Mouse (Mus musculus) hindbrain, embryonic 14.5 days (tissue): ENCODE results near the gene Btnl6. TPM values are rescaled to one million over a fixed set of nuclear protein-coding genes. Genes with fewer than 3 reads are reported as not detected.
"Not testable (repeated sequence)": the region's sequence is repeated elsewhere in the genome, so short reads cannot be mapped to it uniquely, and the experiment has no call there.

Experiments
- ATAC-seq: fragments of 200-750 bp; cut with Nextera tagmentation; 2 replicates; pipeline ENCODE4 v1.8.0; 2017; ENCODE audit warnings: moderate number of reproducible peaks, mild to moderate bottlenecking, moderate TSS enrichment, moderate library complexity; ENCODE audit not compliant: low FRiP score
- DNase-seq: peaks from one replicate; pipeline ENCODE4 v3.0.0-alpha.2; 2015; ENCODE audit warnings: low spot score
- H3K27ac ChIP-seq: fragments of 300-500 bp; sonication (generic); 2 replicates; pipeline ENCODE4 v1.5.1; 2014; ENCODE audit warnings: mild to moderate bottlenecking, moderate library complexity
- H3K27me3 ChIP-seq: fragments of 300-500 bp; sonication (generic); 2 replicates; pipeline ENCODE4 v1.6.1; 2014; ENCODE audit warnings: mild to moderate bottlenecking, low read length, mixed read lengths; ENCODE audit not compliant: control insufficient read depth, insufficient read depth
- H3K36me3 ChIP-seq: fragments of 300-500 bp; sonication (generic); replicated peaks from 2 replicates; pipeline ENCODE4 v1.6.1; 2014; ENCODE audit not compliant: control insufficient read depth, insufficient read depth
- H3K4me1 ChIP-seq: fragments of 300-500 bp; sonication (generic); replicated peaks from 2 replicates; pipeline ENCODE4 v1.6.1; 2014; ENCODE audit warnings: antibody characterized with exemption, low read length, mixed read lengths; ENCODE audit not compliant: control insufficient read depth, insufficient read depth
- H3K4me2 ChIP-seq: fragments of 300-500 bp; sonication (generic); replicated peaks from 2 replicates; pipeline ENCODE4 v1.6.1; 2014; ENCODE audit warnings: mild to moderate bottlenecking, moderate library complexity
- H3K4me3 ChIP-seq: fragments of 300-500 bp; sonication (generic); replicated peaks from 2 replicates; pipeline ENCODE4 v1.5.1; 2014; ENCODE audit warnings: mild to moderate bottlenecking, low read length
- H3K9ac ChIP-seq: fragments of 300-500 bp; sonication (generic); 2 replicates; pipeline ENCODE4 v1.6.1; 2014
- H3K9me3 ChIP-seq: fragments of 300-500 bp; sonication (generic); 2 replicates; pipeline ENCODE4 v1.6.1; 2016; ENCODE audit warnings: low read length; ENCODE audit not compliant: control insufficient read depth
- WGBS: fragments of 180-500 bp; shearing (Covaris S2); extraction: QIAGEN DNeasy Blood & Tissue Kit; methylation state at CpG from one replicate; pipeline ENCODE4 v1.1.7; 2014; 5-methylcytosine and 5-hydroxymethylcytosine counted together
- polyA plus RNA-seq: library from polyadenylated mRNA; unstranded; fragments of >200 nt; fragmentation: Nextera tagmentation; extraction: Ambion mirVana; gene quantifications from 2 replicates; pipeline ENCODE4 v1.2.1, GENCODE M21; 2014

The Btnl6 gene
- polyA plus RNA-seq, 1 experiment from 2014 or later, result not detected

DNA sequence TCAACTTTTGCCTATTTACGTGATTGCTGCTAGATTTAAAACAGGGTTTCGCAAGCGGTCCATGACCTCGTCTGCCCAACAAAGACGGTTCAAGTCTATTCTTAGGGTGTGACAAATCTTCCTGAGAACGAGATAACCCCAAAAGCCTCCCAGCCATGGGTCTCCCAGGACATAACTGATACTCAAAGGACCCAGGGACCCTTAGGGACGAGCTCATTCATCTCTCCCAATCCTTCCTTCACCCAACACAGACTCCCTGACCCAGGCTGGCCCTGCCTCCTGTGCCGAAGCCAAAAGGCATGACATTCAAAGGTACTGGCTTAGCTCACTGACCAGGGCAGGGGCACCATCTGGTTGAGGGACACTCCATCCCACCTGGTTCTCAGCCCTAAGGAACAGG is 39.3 kb upstream of the Btnl6 start:
- no peak overlapping the region for H3K27ac ChIP-seq
- H3K9me3 ChIP-seq, result no peaks in the 10 kb centered on the region
- H3K27me3 ChIP-seq, result no peaks in the 10 kb centered on the region
- 88% methylated on average over 8 of the region's 8 CpGs for WGBS
- no peaks in the 10 kb centered on the region for H3K36me3 ChIP-seq
- ATAC-seq (no peak), DNase-seq (no peak)
- no peak overlapping the region for H3K4me3 ChIP-seq
- H3K4me1 ChIP-seq, result no peaks in the 10 kb centered on the region
- no peak overlapping the region for H3K4me2 ChIP-seq
- no peak overlapping the region for H3K9ac ChIP-seq

GRCm38 (mm10) chr17:34555483-34555882 is 38.3 kb upstream of the Btnl6 start:
- ATAC-seq, result no peak
- peak; percentile 70 for DNase-seq
- no peak overlapping the region for H3K4me2 ChIP-seq
- H3K36me3 ChIP-seq, result no peaks in the 10 kb centered on the region
- no peaks in the 10 kb centered on the region for H3K9me3 ChIP-seq
- no peaks in the 10 kb centered on the region for H3K27me3 ChIP-seq
- H3K27ac ChIP-seq, result no peak overlapping the region
- no peaks in the 10 kb centered on the region for H3K4me1 ChIP-seq
- H3K9ac ChIP-seq, result no peak overlapping the region
- H3K4me3 ChIP-seq, result no peak overlapping the region
- 21% methylated on average over 5 of the region's 5 CpGs for WGBS

DNA sequence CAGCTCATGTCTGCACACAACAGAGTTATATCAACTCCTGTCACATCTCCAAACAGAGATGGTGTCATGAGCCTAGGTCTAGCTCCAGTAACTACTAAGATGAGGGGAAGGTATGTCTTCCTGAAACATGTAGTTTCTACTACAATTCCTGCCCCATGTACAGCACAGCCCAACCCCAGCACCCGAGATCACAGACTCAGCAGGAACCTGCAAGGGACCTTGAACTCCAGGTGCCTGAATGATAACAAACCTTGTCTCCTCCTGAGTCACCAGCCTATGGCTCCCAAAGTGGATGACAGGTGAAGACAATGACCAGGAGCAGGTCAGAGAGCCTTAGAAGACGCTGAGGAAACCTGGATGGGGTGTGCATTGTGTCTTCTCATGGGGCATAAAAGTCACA is 32.7 kb upstream of the Btnl6 start:
- no peaks in the 10 kb centered on the region for H3K27me3 ChIP-seq
- no peaks in the 10 kb centered on the region for H3K36me3 ChIP-seq
- H3K4me1 ChIP-seq, result no peaks in the 10 kb centered on the region
- H3K4me2 ChIP-seq, result no peak overlapping the region
- ATAC-seq, result no peak
- no peaks in the 10 kb centered on the region for H3K9me3 ChIP-seq
- H3K9ac ChIP-seq, result no peak overlapping the region
- DNase-seq, result no peak
- 81% methylated on average over 2 of the region's 2 CpGs for WGBS
- H3K27ac ChIP-seq, result no peak overlapping the region
- no peak overlapping the region for H3K4me3 ChIP-seq

DNA sequence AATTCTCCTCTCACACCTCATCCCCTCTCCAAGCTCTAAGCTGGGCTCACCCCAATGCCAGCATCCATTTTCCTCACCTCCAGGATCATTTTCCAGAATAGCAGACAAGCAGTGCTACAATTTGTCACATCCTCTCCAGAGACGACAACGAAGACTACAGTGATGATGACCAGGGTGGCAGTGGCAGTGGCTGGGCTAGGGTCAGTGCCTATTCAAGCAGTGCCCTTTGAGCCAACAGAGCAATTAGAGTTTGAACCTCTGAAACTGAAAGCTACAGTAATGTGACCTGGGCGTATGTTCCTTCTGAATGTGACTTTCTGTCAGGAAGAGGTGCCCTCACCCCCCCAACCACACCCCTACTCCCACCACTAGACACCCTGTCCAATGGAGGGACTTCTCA is 32.0 kb upstream of the Btnl6 start:
- ATAC-seq (no peak), DNase-seq (no peak)
- 91% methylated on average over 3 of the region's 3 CpGs for WGBS
- H3K9me3 ChIP-seq, result no peaks in the 10 kb centered on the region
- no peak overlapping the region for H3K4me2 ChIP-seq
- no peak overlapping the region for H3K4me3 ChIP-seq
- H3K27me3 ChIP-seq, result no peaks in the 10 kb centered on the region
- no peak overlapping the region for H3K9ac ChIP-seq
- no peaks in the 10 kb centered on the region for H3K4me1 ChIP-seq
- no peaks in the 10 kb centered on the region for H3K36me3 ChIP-seq
- H3K27ac ChIP-seq, result no peak overlapping the region

GRCm38 (mm10) chr17:34547601-34548000 is 30.4 kb upstream of the Btnl6 start:
- H3K9me3 ChIP-seq, result no peaks in the 10 kb centered on the region
- H3K27me3 ChIP-seq, result no peaks in the 10 kb centered on the region
- DNase-seq (no peak), ATAC-seq (no peak)
- no peak overlapping the region for H3K9ac ChIP-seq
- WGBS, result 93% methylated on average over 4 of the region's 4 CpGs
- H3K4me3 ChIP-seq, result no peak overlapping the region
- H3K4me1 ChIP-seq, result no peaks in the 10 kb centered on the region
- H3K27ac ChIP-seq, result no peak overlapping the region
- H3K36me3 ChIP-seq, result no peaks in the 10 kb centered on the region
- no peak overlapping the region for H3K4me2 ChIP-seq

DNA sequence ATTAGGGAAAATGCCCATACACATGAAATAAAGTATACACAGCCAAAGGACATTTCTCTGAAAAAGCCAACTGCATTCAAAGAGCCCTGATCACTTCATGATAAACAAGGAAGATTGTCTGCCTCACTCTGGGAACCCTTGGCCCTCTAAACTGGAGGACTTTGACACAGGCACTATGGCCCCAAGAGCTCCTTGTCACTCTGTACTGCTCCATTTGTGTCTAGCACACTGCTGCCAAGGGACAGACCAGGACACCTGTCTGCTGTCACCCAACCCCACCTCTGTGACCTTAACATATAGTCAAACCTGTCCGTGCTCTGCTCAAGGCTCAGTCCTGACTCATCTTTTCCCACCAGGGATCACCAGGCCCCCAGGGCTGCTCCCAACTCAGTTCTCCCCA is 29.6 kb upstream of the Btnl6 start:
- H3K4me1 ChIP-seq, result no peaks in the 10 kb centered on the region
- ATAC-seq (no peak), DNase-seq (no peak)
- no peaks in the 10 kb centered on the region for H3K27me3 ChIP-seq
- H3K36me3 ChIP-seq, result no peaks in the 10 kb centered on the region
- no peak overlapping the region for H3K4me3 ChIP-seq
- WGBS, result 95% methylated on average over 1 of the region's 1 CpGs
- H3K9ac ChIP-seq, result no peak overlapping the region
- no peaks in the 10 kb centered on the region for H3K9me3 ChIP-seq
- no peak overlapping the region for H3K27ac ChIP-seq
- no peak overlapping the region for H3K4me2 ChIP-seq

GRCm38 (mm10) chr17:34543567-34543966 is 26.4 kb upstream of the Btnl6 start:
- H3K9me3 ChIP-seq, ATAC-seq, H3K4me1 ChIP-seq, H3K27ac ChIP-seq, DNase-seq, H3K4me2 ChIP-seq, H3K9ac ChIP-seq, H3K4me3 ChIP-seq, H3K36me3 ChIP-seq, H3K27me3 ChIP-seq: not testable (repeated sequence)
- WGBS, result 96% methylated on average over 12 of the region's 13 CpGs

DNA sequence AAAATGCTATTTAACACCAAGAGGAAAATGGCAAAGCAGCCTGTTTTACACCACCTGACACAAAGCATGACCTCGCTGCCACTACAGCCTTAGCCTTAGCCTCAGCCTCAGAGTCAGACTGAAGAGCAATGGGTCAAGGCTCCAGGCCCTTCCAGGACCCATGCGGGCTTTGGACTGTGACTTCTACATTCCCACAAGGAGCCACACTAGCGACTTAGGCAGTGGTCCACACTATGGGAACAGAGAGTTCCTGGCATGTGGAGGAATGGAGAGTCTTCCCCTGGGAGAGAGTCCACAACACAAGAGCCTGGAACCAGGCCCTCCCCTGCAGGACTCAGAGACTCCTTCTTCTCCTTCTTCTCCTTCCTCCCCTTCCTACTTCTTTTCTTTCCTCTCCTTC is 15.5 kb upstream of the Btnl6 start:
- 84% methylated on average over 3 of the region's 3 CpGs for WGBS
- H3K27ac ChIP-seq, result no peak overlapping the region
- H3K4me1 ChIP-seq, result no peaks in the 10 kb centered on the region
- no peaks in the 10 kb centered on the region for H3K36me3 ChIP-seq
- H3K9me3 ChIP-seq, result no peaks in the 10 kb centered on the region
- no peak overlapping the region for H3K9ac ChIP-seq
- no peaks in the 10 kb centered on the region for H3K27me3 ChIP-seq
- DNase-seq, result no peak
- H3K4me3 ChIP-seq, result no peak overlapping the region
- no peak overlapping the region for H3K4me2 ChIP-seq
- ATAC-seq, result no peak

- ATAC-seq (no peak), DNase-seq (no peak)
- no peak overlapping the region for H3K4me2 ChIP-seq
- H3K4me1 ChIP-seq, result no peaks in the 10 kb centered on the region
- no peaks in the 10 kb centered on the region for H3K9me3 ChIP-seq
- WGBS, result 90% methylated on average over 1 of the region's 1 CpGs
- H3K27ac ChIP-seq, result no peak overlapping the region
- no peak overlapping the region for H3K4me3 ChIP-seq
- H3K9ac ChIP-seq, result no peak overlapping the region
- no peaks in the 10 kb centered on the region for H3K27me3 ChIP-seq
- H3K36me3 ChIP-seq, result no peaks in the 10 kb centered on the region
Measured at GRCm38 (mm10) chr17:34519001-34519400, 1.8 kb upstream of the Btnl6 start.

DNA sequence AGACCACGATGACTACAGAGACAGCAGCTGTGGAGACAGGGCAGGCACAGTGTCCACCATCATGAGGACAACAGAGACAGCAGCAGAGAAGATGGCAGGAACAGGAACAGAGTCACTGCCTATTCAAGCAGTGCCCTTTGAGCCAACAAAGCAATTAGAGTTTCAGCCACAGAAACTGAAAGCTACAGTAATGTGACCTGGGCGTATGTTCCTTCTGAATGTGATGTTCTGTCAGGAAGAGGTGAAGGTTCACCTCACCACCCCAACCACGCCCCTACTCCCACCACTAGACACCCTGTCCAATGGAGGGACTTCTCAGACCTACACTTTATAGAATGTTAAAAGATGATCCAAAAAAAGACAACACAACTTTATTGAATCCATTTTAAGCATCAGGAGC is 1.4 kb upstream of the Btnl6 start:
- ATAC-seq, H3K4me1 ChIP-seq, DNase-seq, H3K9me3 ChIP-seq, H3K4me2 ChIP-seq, H3K4me3 ChIP-seq, H3K9ac ChIP-seq, H3K36me3 ChIP-seq, H3K27ac ChIP-seq, H3K27me3 ChIP-seq: not testable (repeated sequence)
- 80% methylated on average over 3 of the region's 3 CpGs for WGBS
